In genomic region chr12:111573315-111573714, GRCm38 (mm10) we compare ENCODE assay signal across 8 mouse cellular contexts. TPM values are rescaled to one million over a fixed set of nuclear protein-coding genes. Genes with fewer than 3 reads are reported as not detected.
DNase-seq lines count a peak whose midpoint lies in the region; ATAC-seq and TF ChIP-seq lines count a peak whose summit lies in the region.

No protein-coding gene starts in this region.

- ATAC-seq in forebrain, embryonic 15.5 days (replicated peaks), result no peak
- ATAC-seq in neural tube, embryonic 13.5 days (ENCODE audit: low read depth), result no peak

- no peaks in the 10 kb centered on the region for H3K27me3 ChIP-seq in forebrain, embryonic 15.5 days
- H3K27me3 ChIP-seq in neural tube, embryonic 13.5 days, result no peaks in the 10 kb centered on the region

- H3K9ac ChIP-seq in forebrain, embryonic 15.5 days (replicated peaks), result peak overlapping the region; percentile 99
- peak overlapping the region; percentile 75 for H3K9ac ChIP-seq in neural tube, embryonic 13.5 days

- no peak for DNase-seq in left cerebral cortex, adult 2 months (ENCODE audit: extremely low spot score in 1 of 2, low spot score in 2 of 2)
- no peak for DNase-seq in left cerebral cortex, adult 18-20 months (ENCODE audit: low spot score in 2 of 2)
- DNase-seq in kidney, postnatal 14 days, result peak; percentile 83
- no peak for DNase-seq in testis, postnatal 14 days (ENCODE audit: low spot score)
- no peak for DNase-seq in left cerebral cortex, postnatal 14 days (ENCODE audit: low spot score in 2 of 2)
- no peak for DNase-seq in gastrocnemius, postnatal 10 days

- H3K4me3 ChIP-seq in left cerebral cortex, adult 2 months, result peak overlapping the region; percentile 71
- peak overlapping the region; percentile 99 for H3K4me3 ChIP-seq in forebrain, embryonic 15.5 days
- H3K4me3 ChIP-seq in neural tube, embryonic 13.5 days, result peak overlapping the region; percentile 98

- H3K27ac ChIP-seq in left cerebral cortex, adult 2 months, result peak overlapping the region; percentile 91
- H3K27ac ChIP-seq in forebrain, embryonic 15.5 days (replicated peaks), result peak overlapping the region; percentile 96
- H3K27ac ChIP-seq in neural tube, embryonic 13.5 days (replicated peaks), result peak overlapping the region; percentile 98

- TF ChIP-seq CTCF in left cerebral cortex, adult 2 months (IDR thresholded peaks at IDR 0.05), result no peak

- H3K4me1 ChIP-seq in forebrain, embryonic 15.5 days, result peaks cover 39% of the 10 kb centered on the region
- peaks cover 41% of the 10 kb centered on the region for H3K4me1 ChIP-seq in neural tube, embryonic 13.5 days (replicated peaks)

- H3K9me3 ChIP-seq in forebrain, embryonic 15.5 days, result no peaks in the 10 kb centered on the region
- H3K9me3 ChIP-seq in neural tube, embryonic 13.5 days, result no peaks in the 10 kb centered on the region

- 41% methylated on average over 6 of the region's 6 CpGs for WGBS in forebrain, embryonic 15.5 days
- 39% methylated on average over 6 of the region's 6 CpGs for WGBS in neural tube, embryonic 13.5 days

- peak overlapping the region; percentile 97 for H3K4me2 ChIP-seq in forebrain, embryonic 15.5 days (replicated peaks)
- H3K4me2 ChIP-seq in neural tube, embryonic 13.5 days, result peak overlapping the region; percentile 89

- intact Hi-C loops in left cerebral cortex, adult 2 months (cut with DNase I), result loop anchor here (1.0 to 5.0 kb wide), 2 partner anchors 22 to 74 kb away; no protein-coding TSS in a partner anchor
- intact Hi-C loops in left cerebral cortex, postnatal 14 days (cut with DNase I), result no loop called here

- H3K36me3 ChIP-seq in forebrain, embryonic 15.5 days, result no peaks in the 10 kb centered on the region
- H3K36me3 ChIP-seq in neural tube, embryonic 13.5 days, result no peaks in the 10 kb centered on the region

RNA-seq across cellular contexts. Expression of gene Mark3, which starts 1.0 kb away (rescaled TPM):
- total RNA-seq in left cerebral cortex, adult 2 months (2021), result 100 to 1,000 TPM; 102 TPM
- total RNA-seq in left cerebral cortex, adult 18-20 months (2021), result 10 to 100 TPM; 82.9 to 94.5 TPM
- polyA plus RNA-seq in forebrain, embryonic 15.5 days (2015; fragmentation: Nextera tagmentation; extraction: Ambion mirVana), result 46.1 and 54.4 TPM in 2 replicates
- 53.1 and 61.5 TPM in 2 replicates for polyA plus RNA-seq in neural tube, embryonic 13.5 days (2015; fragmentation: Nextera tagmentation; extraction: Ambion mirVana)
- 100 to 1,000 TPM; 122 to 125 TPM for total RNA-seq in left cerebral cortex, postnatal 14 days (2021)
- 10 to 100 TPM; 50.2 to 62.4 TPM for total RNA-seq in gastrocnemius, postnatal 10 days (2021)

RNA-seq across cellular contexts. Expression of gene Eif5, which starts 35.5 kb away (rescaled TPM):
- total RNA-seq in left cerebral cortex, adult 2 months (2021), result 100 to 1,000 TPM; 241 to 276 TPM
- 100 to 1,000 TPM; 247 to 250 TPM for total RNA-seq in left cerebral cortex, adult 18-20 months (2021)
- 620 and 638 TPM in 2 replicates for polyA plus RNA-seq in forebrain, embryonic 15.5 days (2015; fragmentation: Nextera tagmentation; extraction: Ambion mirVana)
- polyA plus RNA-seq in neural tube, embryonic 13.5 days (2015; fragmentation: Nextera tagmentation; extraction: Ambion mirVana), result 552 and 587 TPM in 2 replicates
- total RNA-seq in left cerebral cortex, postnatal 14 days (2021), result 100 to 1,000 TPM; 237 to 261 TPM
- total RNA-seq in gastrocnemius, postnatal 10 days (2021), result 100 to 1,000 TPM; 140 to 154 TPM
